Mouse (Mus musculus) bone marrow, adult 2 months (tissue): Measurements from ENCODE around the gene Tas2r129.

ENCODE experiments used
- CTCF ChIP-seq: fragments of 200-500 bp; IDR thresholded peaks from 2 replicates; pipeline ENCODE4 v1.5.1; 2011; ENCODE audit warnings: low read length, control low read depth; ENCODE audit not compliant: control insufficient read depth, insufficient read depth
- POLR2A ChIP-seq: fragments of 200-500 bp; IDR thresholded peaks from 2 replicates; pipeline ENCODE4 v1.6.1; 2011; ENCODE audit warnings: low read depth, mild to moderate bottlenecking, control low read depth, low read length, borderline replicate concordance; ENCODE audit not compliant: control insufficient read depth

GRCm38 (mm10) chr6:132950802-132951201 is at the start of gene Tas2r129:
- TF ChIP-seq CTCF: no peak
- no peak for TF ChIP-seq POLR2A
